Mouse (Mus musculus): Measurements from ENCODE around the gene Acap1.
A peak's percentile ranks its signal among the peaks of the same experiment; 100 is the strongest.
"Not testable (repeated sequence)": the region's sequence is repeated elsewhere in the genome, so short reads cannot be mapped to it uniquely, and the experiment has no call there.

Gene Acap1

DNA sequence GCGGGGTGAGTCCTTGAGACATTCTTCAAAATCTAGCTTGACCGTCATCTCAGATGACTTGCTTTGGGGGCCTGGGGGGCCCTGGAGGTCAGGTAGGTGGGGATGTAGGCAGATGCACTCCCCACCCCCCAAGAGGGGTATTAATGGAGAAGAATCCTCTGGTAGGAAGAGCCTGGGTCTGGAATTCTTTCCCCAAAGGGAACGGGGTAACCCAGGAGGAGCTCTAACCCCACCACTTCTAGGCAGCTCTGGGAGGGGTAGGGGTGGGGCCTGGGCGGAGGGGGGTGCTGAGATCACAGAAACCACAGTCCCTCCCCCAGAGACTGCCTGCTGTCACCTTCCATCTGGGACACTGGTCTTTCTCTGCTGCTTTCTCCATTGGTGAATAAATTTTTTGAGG is at the start of gene Acap1:
Gene Acap1, minus strand, starts transcription at position 249 of the 400 bp plus-strand sequence.
- DNase-seq, result no peak

DNA sequence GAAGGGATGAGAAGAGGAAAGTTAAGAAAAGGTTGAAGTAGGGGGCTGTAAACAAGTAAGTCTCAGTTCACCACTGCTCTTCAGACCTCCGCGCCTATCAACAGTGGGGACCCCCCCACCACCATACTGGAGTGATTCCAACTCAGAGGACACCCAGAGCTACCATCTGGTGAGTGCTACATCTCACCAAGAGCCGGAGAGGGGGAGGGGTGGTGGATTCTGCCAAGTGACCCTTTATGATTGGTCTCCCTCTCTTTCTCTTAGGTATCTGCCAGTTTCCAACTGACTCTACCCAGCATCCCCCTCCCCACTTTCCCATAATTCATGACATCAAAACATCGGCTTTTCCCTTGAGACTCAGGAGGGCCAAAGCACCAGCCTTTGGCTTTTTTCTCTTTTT is 45.6 kb upstream of the Acap1 start:
- DNase-seq, result no peak

DNA sequence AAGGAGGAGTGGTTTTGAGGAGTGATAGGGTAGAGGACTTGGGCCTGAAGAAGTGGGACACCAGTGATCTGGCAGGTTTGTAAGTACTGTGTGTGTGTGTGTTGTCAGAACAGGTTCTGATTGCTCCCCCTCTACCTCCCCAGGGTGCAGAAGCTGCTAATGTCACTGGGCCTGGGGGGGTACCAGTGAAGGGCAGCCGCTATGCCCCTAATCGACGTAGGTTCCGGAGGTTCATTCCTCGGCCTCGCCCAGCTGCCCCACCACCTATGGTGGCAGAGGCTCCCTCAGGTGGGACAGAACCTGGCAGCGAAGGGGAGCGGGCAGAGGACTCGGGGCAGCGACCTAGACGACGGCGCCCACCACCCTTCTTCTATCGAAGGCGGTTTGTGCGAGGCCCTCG is 44.4 kb upstream of the Acap1 start:
- no peak for DNase-seq

DNA sequence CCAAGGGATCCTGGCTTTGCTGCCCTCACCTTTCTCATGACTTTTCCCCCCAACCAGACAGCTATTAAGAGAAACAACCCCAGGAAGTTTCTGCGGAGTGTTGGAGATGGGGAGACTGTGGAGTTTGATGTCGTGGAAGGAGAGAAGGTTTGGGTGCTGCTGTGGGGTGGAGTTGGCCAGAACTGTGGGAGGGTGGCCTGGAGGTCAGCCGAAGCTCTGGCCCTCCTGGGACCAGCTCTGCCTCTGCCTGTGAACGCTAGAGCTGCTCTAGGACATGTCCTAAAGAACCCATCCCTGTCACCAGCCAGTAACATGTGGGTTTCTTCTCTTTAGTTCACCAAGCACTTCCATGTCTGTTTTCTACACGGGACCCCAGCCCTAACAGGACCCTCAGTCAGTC is 43.8 kb upstream of the Acap1 start:
- DNase-seq, result no peak

DNA sequence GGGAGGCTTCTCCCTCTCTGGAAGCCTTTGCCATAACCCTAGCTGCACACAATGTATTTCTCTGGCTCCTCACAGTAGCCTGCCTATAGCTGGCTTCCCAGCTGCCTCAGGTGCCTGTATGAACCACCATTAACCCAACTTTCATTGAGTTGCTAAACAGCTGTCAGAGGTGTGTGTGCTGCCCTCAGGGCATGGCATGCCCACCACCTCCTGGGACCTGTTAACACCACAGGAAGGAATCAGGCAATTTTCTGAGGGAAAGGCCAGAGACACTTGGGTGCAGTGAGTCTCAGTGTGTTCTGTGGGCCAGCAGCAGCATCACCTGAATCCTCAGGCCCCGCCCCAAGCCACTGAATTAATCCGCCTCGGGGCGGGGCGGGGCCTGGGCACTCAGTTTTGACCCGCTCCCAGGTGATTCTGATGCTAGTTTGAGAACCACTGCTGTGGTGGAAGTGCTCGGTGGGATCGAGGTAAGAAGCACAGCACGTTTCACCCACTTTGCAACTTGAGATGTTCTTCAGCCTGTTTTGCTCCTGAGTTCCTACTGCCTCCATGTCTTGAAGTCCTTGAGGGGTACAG is 43.2 kb upstream of the Acap1 start:
- no peak for DNase-seq

DNA sequence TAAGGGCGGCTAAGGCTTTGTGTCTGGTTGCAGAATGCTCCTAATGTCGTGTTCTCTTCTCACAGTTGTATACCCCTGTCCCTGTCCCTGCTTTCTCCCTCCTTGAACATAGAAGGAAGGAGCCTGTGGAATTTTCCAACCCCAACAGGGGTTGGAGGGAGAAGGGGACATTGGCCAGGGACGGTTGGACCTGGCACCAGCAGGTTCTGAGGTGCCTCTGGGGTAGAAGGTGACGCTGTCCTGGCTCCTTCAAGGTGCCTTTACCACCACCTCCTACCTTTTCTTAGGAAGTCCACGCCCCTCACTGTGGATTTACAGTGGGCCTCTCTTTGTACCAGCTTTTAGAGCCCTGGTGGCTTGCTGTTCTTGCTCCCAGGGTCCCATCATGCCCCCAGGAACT is 42.5 kb upstream of the Acap1 start:
- DNase-seq, result no peak

DNA sequence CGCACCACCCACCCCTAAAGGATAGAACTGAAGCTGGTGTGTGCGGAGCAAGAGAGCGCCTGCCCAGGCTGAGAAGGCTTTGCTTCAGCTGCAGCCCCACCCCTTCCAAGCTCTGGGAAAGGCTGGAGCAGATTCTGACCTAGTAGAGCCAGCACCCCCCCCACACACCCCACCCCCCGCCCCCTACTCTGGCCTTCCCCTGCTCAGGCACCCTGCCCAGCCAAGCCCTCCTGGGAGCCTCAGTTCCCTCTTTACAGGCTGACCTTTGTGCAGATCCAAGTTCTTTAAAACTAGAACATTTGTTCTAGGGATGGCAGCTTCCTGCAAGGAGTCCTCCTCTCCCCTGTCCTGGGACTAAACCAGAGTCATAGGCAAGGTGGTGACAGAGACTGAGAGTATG is 42.0 kb upstream of the Acap1 start:
- no peak for DNase-seq

DNA sequence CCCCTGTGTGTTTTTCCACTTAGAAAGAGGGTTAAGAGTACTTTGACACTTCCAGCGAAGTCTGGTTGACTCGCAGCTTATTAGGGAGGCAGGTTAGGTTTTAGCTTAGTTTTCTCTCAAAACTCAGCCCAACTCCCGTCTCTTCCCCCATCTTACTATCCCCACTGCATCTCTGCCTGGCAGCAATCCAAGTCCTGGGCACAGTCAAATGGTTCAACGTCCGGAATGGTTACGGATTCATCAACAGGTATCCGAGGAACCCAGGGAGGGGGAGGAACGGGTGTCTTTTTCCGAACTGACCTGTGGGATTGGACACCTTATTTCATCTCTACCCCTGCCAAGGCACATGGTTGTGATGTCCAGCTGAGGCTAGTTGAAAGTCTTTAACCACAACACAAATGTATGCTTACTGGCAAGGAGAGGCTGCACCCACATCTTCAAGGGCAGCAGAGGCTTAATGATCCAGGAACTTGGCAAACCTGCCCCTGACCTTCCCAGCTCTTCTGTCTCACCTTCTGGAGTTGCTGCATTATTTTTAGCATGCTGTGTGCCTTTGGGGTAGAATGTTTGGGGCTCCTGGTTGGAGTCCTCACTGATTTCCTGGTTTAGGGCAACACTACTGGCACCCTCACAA is 41.5 kb upstream of the Acap1 start:
- DNase-seq, result peak; percentile 41

DNA sequence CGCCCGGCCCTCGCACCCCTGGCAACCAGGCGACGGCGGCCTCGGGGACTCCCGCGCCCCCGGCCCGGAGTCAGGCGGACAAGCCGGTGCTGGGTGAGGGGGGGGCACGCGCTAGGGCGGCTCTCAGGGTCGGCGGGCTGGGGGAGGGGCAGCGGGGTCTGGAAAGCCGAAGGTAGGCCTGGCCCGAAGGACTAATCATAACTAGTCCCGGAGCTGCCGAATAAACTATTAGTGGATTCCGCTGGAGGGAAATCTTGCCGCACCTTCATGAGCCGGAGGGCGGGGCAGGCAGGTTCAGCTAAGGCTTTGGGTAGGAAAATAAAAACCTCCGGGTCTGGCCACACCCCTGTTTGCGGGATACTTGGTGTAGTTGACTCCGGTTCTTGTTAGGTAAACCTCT is 40.8 kb upstream of the Acap1 start:
- peak; percentile 35 for DNase-seq

DNA sequence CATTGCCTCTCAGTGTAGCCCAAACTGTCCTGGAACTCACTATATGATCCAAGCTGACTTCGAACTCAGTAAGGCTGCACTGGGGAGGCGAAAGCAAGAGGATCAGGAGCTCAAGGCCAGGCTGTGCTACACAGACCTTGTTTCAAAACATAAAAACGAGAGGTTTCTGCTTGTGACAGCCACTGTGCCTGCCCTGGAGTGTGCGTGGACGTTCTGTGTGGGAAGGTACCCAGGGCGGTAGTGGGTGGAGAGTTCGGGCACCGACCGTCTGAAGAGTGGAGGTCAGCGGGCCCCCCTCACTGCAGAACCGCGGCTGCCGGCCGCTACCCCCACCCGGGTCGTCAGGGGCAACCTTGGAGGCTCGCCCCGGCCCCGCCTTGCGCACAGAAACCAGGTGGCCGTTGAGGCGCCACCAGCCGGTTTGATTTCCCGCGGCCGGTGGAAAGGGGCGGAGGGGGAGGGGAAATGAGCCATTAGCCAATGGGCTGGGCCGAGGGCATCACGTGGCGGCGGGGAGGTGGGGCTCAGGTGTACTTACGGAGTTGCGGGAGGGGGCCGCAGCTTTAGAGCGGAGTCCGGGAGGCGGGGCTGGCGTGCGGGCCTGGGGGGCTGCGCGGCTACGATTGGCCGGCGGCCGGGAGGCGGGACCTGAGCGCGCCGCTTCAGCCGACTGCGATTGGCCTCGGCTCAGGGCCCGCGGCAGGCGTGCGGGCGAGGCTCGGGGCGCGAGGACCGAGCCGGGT is 40.0 kb upstream of the Acap1 start, which contains the start of gene Ybx2:
Gene Ybx2, plus strand, starts transcription at position 660 of the 743 bp plus-strand sequence.
- DNase-seq, result peak; percentile 92

DNA sequence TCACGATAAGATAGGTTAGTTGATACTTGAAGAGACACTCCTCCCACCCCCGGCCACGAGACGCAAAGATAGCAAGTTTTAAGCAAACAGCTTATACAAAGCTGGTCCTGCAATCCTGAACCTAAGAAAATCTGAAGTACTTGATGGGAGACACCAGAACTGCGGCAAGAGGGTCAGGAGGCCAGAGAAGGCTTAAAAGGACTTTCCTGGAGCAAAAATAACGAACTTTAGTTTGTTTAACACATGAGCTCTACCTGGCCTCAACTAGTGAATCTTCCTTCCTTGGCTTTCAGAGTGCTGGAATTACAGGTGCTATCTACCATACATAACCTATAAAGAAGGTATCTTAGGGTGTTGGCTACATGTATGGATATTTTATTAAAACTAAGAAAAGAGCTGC is 39.3 kb upstream of the Acap1 start:
- peak; percentile 13 for DNase-seq

DNA sequence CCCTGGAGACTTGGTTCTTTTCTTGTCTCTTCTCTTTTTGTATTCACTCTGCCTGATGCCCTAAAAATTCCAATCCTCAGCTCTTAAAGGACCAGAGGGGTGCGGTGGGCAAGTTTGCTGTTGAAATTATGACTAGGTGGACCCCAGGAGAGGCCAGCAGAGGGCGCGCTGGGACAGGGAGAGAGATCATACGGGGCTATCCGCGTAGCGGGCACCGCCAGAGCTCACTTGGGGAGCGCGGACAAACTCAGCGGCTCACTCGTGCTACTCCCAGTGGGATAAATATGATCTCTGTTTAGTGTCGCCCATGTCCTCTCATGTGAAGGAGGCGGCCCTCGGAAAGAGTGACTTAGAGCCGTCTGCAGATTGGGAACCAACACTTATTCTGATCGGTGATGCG is 38.8 kb upstream of the Acap1 start:
- peak; percentile 87 for DNase-seq

DNA sequence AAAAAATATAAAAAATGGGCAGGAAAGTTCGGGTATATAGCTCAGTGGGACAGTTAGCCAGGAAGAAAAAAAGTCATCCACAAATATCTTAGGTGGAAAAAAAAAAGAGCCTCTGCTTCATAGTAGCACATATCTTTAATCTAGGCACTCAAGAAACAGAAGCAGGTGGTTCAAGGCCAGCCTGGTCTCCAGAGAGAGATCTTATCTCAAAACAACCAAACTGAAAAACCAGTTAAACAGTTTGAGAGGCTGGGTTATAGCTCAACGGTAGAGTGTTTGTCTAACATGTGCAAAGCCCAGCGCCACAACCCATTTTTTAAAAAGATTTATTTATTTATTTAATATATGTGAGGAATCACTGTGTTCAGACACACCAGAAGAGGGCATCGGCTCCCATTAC is 37.7 kb upstream of the Acap1 start:
- peak; percentile 15 for DNase-seq

DNA sequence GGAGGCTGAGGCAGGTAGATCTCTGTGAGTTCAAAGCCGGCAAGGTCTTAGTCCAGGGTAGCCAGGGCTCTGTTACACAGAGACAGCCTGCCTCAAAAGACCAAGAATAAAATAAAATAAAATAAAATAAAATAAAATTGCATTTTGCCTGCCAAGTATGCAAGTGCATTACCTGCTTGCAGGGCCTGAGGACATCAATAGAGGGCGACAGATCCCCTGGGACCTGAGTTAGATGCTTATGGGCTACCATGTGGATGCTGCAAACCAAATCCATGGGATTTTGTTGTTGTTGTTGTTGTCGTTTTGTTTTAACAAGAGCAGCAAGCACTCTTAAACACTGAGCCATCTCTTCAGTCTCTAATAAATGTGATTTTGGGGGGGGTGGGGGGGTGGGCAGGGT is 36.9 kb upstream of the Acap1 start:
- DNase-seq, result peak; percentile 16

DNA sequence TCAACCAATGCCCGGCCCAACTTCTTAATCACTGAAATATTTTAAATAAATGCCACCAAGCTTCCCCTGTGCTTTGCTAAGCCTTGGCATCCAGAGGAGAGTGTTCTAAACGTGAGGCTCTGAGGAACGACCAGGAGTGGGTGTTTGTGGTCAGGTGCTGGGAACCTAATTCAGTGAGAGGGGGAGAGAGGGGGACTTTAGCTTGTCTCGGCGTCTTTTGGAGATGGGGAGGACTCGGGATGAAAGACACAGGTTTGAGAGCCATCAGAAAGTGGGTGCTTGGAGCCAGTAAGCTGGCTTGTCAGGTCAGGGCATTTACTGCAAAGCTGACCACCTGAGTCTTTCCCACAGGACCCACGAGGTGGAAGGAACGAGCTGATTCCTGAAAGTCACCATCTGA is 36.4 kb upstream of the Acap1 start:
- no peak for DNase-seq

DNA sequence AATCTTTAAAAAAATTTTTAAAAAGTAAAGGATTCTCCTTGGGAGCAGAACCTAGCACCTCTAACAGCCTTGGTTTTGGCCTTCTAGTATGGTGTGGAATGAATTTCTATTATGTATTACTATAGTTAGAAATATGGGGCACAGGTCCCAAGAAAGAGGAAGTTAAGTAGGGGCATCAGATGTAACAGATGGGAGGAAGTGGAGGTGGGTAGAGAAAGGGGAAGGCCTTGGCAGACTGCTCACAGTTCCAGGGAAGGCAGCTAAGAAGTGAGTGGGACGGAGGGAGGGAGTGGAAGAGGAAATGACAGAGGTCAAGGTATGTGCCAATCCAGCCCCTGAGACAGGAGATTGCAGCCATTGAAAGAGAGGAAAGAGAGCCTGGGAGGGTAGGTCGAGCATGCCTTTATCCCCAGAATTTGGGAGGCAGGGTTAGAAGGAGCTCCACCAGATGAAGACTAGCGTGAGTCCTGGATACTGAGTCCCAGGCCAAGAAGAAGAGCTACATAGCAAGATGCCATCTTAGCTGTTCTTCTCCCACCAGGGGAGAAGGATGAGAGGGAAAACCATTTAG is 35.7 kb upstream of the Acap1 start:
- DNase-seq, result no peak

DNA sequence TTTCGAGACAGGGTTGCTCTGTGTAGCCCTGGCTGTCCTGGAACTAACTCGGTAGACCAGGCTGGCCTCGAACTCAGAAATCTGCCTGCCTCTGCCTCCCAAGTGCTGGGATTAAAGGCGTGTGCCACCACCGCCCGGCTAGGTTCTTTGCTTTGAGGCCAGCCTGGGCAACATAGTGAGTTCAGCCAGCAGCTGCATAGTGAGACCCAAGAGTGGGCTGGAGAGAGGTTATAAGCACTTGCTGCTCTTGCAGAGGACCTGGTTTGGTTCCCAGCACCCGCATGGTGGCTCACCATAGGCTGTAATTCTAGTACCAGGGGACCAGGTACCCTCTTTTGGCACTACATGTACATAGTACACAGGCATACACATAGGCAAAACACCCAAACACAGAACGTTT is 34.8 kb upstream of the Acap1 start:
- not testable (repeated sequence) for DNase-seq

DNA sequence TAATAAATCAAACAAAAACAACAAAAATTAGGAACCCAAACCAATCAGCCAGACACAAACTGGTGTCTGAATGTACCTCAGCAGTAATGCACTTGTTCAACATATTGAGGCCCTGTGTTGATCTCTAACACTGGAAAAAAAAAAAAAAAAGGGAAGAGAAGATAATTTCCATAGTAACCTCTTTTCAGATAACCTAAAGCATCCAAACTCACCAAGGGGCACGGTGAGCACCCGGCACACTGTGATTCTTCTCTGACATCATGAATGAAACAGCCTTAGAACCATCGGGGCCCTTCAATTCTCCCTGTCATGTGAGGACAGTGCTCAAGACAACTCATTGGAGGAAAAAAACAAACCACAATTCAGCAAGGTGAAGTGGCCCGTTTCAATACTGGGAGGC is 34.4 kb upstream of the Acap1 start:
- no peak for DNase-seq

DNA sequence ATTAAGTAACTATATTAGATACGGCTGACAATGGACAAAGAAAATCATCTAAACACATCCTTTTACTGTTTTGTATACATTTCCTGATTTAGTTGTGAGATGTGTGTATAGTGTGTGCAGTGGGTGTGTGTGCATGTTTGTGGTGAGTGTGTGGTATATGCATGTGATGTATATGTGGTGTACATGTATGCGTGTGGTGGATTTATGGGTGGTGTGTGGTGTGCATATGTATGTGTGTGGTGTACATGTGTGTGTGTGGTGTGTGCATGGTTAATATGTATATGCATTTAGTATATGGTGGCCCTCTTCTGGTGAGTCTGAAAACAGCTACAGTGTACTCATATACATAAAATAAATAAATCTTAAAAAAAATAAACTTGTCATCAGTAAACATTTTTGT is 32.2 kb upstream of the Acap1 start:
- DNase-seq, result no peak

DNA sequence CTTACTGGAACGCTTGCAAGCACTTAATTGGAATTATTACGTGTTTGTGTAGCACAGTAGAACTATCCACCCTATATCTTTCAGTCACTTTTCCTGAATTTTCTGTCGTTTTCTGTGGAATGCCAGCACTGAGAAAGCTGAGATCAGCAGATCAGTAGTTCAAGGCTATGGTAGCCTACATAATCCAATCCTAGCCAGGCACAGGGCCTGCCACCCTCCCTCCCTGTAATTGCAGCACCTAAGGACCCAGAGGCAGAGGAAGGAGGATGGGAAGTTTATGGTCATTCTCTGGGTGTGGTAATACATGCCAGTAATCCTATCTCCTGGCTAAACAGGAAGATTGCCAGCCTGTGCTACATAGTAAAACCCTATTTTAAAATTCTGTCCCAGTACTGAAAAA is 27.5 kb upstream of the Acap1 start:
- DNase-seq, result peak; percentile 58

DNA sequence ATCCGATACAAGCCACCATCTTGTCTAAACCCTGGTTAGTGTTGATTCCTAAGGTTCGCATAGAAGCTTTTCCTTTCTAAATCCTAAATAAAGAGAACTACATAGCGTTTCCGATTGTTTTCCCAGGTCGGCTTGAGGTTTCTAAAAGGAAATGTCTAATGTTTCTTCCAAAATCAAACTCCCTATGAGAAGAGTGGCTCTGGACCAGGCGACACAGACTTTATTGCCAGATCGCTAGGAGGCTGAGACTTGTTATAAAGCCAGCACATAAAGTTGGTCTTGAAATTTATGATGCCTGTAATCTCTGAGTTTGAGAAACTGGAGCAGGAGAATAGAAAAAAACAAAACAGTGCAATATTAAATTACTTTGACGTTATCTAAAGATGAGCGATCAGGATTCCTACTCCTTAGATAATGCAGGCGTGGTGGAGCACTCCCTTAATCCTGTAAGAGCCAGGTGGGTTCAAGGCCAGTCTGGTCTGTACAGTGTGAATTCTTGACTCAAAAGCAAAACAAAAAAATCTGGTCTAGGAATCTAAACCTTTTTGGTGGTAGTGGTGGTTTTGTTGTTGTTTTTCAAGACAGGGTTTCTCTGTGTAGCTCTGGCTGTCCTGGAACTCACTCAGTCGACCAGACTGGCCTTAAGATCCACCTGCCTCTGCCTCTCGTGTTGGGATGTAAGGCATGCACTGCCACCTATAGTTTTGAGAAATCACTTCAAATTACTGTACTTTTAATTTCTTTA is 26.8 kb upstream of the Acap1 start:
- DNase-seq, result no peak

DNA sequence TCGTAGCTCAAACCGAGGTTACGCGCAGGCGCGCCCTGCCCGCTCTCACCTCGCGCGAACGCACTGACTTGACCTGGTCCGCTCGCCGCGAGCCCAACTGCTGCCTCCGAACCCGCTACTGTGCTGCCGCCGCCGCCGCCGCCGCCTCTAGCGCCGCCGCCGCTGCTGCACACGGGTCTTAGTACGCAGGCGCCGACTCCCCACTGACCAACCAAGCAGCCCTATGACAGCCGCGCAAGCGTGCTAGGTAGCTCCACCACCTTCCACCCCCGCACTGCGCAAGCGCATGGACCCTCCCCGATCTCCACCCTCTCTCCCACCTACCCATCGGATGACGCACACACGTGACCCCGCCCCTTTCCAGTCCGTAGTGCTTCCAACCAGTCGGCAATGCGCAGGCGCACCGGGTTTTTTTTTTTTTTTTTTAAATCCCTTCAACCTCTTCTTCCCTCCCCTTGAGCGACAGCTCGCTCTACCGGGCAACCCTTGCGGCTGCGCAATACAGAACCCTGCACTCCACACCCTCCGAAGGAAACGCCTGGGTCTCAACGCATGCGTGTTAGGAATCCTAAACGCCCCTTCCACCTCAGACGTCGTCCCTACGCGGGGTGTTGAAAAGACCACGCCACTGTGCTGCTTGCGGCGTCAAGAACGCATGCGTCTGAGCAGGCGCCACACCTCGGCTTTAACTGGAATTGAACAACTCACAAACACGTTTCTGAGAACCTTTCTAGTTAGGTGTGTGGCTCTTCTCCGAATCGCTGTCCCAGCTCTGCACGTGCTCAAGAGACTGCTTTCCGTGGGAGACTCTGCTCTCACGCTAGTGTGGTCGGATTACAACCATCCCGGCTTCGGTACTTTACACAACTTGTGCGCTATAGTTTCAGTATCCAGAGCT is 26.0 kb upstream of the Acap1 start, which contains the start of gene Eif5a:
Gene Eif5a, minus strand, starts transcription at position 845 of the 898 bp plus-strand sequence.
- peak; percentile 100 for DNase-seq
